Mouse (Mus musculus): ENCODE results near the gene Mmrn2. TPM values are rescaled to one million over a fixed set of nuclear protein-coding genes. Genes with fewer than 3 reads are reported as not detected.

Gene Mmrn2
- 9.2 and 10.7 TPM in 2 replicates for total RNA-seq (2014; rRNA removed)
- 3.0 and 3.4 TPM in 2 replicates for polyA plus RNA-seq (2012; rRNA removed)

- WGBS, result 74% methylated on average over 13 of the region's 13 CpGs
- no peak for TF ChIP-seq POLR2A (IDR thresholded peaks at IDR 0.05; ENCODE audit: extremely low read depth, insufficient read depth, low read length)
- TF ChIP-seq CTCF (IDR thresholded peaks at IDR 0.05; ENCODE audit: low read depth, low read length), result no peak
- peak within 1 kb of the TSS; percentile 38 for H3K27ac ChIP-seq (replicated peaks; ENCODE audit: insufficient read depth, low read depth, low read length)
- H3K27me3 ChIP-seq (ENCODE audit: control insufficient read depth, insufficient read depth, low read length), result no peaks in the 10 kb centered on the region
- no peaks in the 10 kb centered on the region for H3K4me1 ChIP-seq (ENCODE audit: control insufficient read depth, insufficient read depth, low read length)
- peak within 1 kb of the TSS; percentile 63 for H3K4me3 ChIP-seq (ENCODE audit: insufficient read depth, low read depth, low read length)
- no peaks in the 10 kb centered on the region for H3K36me3 ChIP-seq (ENCODE audit: control insufficient read depth, insufficient read depth, low read length)
- H3K9ac ChIP-seq (ENCODE audit: low read depth, low read length), result peak within 1 kb of the TSS; percentile 45
- no peak for DNase-seq (ENCODE audit: extremely low read depth, low read depth, low spot score)
- H3K79me2 ChIP-seq (ENCODE audit: control insufficient read depth, insufficient read depth, low read length), result no peaks in the 10 kb centered on the region
Measured at GRCm38 (mm10) chr14:34375415-34375904, at the start of gene Mmrn2. Gene Mmrn2 (plus strand): TSS chr14:34375465.

- Histone ChIP-seq H3K36me3 (ENCODE audit: control insufficient read depth, insufficient read depth, low read length) (peaks cover 74% of the 10 kb centered on the region), H3K27me3 (ENCODE audit: control insufficient read depth, insufficient read depth, low read length) (no peaks in the 10 kb centered on the region), H3K4me3 (ENCODE audit: insufficient read depth, low read depth, low read length) (no peak overlapping the region), H3K27ac (replicated peaks; ENCODE audit: insufficient read depth, low read depth, low read length) (no peak overlapping the region), H3K4me1 (ENCODE audit: control insufficient read depth, insufficient read depth, low read length) (no peaks in the 10 kb centered on the region; the same call in 1 of the 2 replicates), H3K9ac (ENCODE audit: low read depth, low read length) (no peak overlapping the region), H3K79me2 (ENCODE audit: control insufficient read depth, insufficient read depth, low read length) (no peaks in the 10 kb centered on the region; the same call in 1 of the 2 replicates)
- WGBS, result 64% methylated on average over 3 of the region's 3 CpGs
- TF ChIP-seq POLR2A (IDR thresholded peaks at IDR 0.05; ENCODE audit: extremely low read depth, insufficient read depth, low read length) (no peak), CTCF (IDR thresholded peaks at IDR 0.05; ENCODE audit: low read depth, low read length) (no peak)
- no peak for DNase-seq (ENCODE audit: extremely low read depth, low read depth, low spot score)
Measured at GRCm38 (mm10) chr14:34326606-34327005, 48.7 kb upstream of the Mmrn2 start.

- TF ChIP-seq POLR2A (IDR thresholded peaks at IDR 0.05; ENCODE audit: extremely low read depth, insufficient read depth, low read length) (no peak), CTCF (IDR thresholded peaks at IDR 0.05; ENCODE audit: low read depth, low read length) (no peak)
- H3K36me3 ChIP-seq (ENCODE audit: control insufficient read depth, insufficient read depth, low read length), result peaks cover 76% of the 10 kb centered on the region
- H3K4me1 ChIP-seq (ENCODE audit: control insufficient read depth, insufficient read depth, low read length), result no peaks in the 10 kb centered on the region; the same call in 1 of the 2 replicates
- no peak overlapping the region for H3K27ac ChIP-seq (replicated peaks; ENCODE audit: insufficient read depth, low read depth, low read length)
- H3K27me3 ChIP-seq (ENCODE audit: control insufficient read depth, insufficient read depth, low read length), result no peaks in the 10 kb centered on the region
- H3K9ac ChIP-seq (ENCODE audit: low read depth, low read length), result no peak overlapping the region
- 11% methylated on average over 1 of the region's 1 CpGs for WGBS
- H3K4me3 ChIP-seq (ENCODE audit: insufficient read depth, low read depth, low read length), result no peak overlapping the region
- no peaks in the 10 kb centered on the region; the same call in 1 of the 2 replicates for H3K79me2 ChIP-seq (ENCODE audit: control insufficient read depth, insufficient read depth, low read length)
- no peak for DNase-seq (ENCODE audit: extremely low read depth, low read depth, low spot score)
Measured at GRCm38 (mm10) chr14:34327618-34328017, 47.6 kb upstream of the Mmrn2 start.

- H3K4me1 ChIP-seq (ENCODE audit: control insufficient read depth, insufficient read depth, low read length), result no peaks in the 10 kb centered on the region; the same call in 1 of the 2 replicates
- H3K4me3 ChIP-seq (ENCODE audit: insufficient read depth, low read depth, low read length), result no peak overlapping the region
- no peak for DNase-seq (ENCODE audit: extremely low read depth, low read depth, low spot score)
- no peaks in the 10 kb centered on the region; the same call in 1 of the 2 replicates for H3K79me2 ChIP-seq (ENCODE audit: control insufficient read depth, insufficient read depth, low read length)
- 78% methylated on average over 9 of the region's 9 CpGs for WGBS
- peaks cover 80% of the 10 kb centered on the region for H3K36me3 ChIP-seq (ENCODE audit: control insufficient read depth, insufficient read depth, low read length)
- no peak overlapping the region for H3K27ac ChIP-seq (replicated peaks; ENCODE audit: insufficient read depth, low read depth, low read length)
- no peaks in the 10 kb centered on the region for H3K27me3 ChIP-seq (ENCODE audit: control insufficient read depth, insufficient read depth, low read length)
- H3K9ac ChIP-seq (ENCODE audit: low read depth, low read length), result no peak overlapping the region
- no peak for TF ChIP-seq CTCF (IDR thresholded peaks at IDR 0.05; ENCODE audit: low read depth, low read length)
- no peak for TF ChIP-seq POLR2A (IDR thresholded peaks at IDR 0.05; ENCODE audit: extremely low read depth, insufficient read depth, low read length)
Measured at GRCm38 (mm10) chr14:34330657-34331158, 44.6 kb upstream of the Mmrn2 start.

- DNase-seq (ENCODE audit: extremely low read depth, low read depth, low spot score), result no peak
- 57% methylated on average over 3 of the region's 3 CpGs for WGBS
Measured at GRCm38 (mm10) chr14:34331886-34332285, 43.4 kb upstream of the Mmrn2 start.

GRCm38 (mm10) chr14:34332476-34332875 is 42.8 kb upstream of the Mmrn2 start:
- WGBS, result 78% methylated on average over 5 of the region's 5 CpGs
- Histone ChIP-seq H3K27ac (replicated peaks; ENCODE audit: insufficient read depth, low read depth, low read length) (no peak overlapping the region), H3K79me2 (ENCODE audit: control insufficient read depth, insufficient read depth, low read length) (no peaks in the 10 kb centered on the region; the same call in 1 of the 2 replicates), H3K4me3 (ENCODE audit: insufficient read depth, low read depth, low read length) (no peak overlapping the region), H3K9ac (ENCODE audit: low read depth, low read length) (no peak overlapping the region), H3K27me3 (ENCODE audit: control insufficient read depth, insufficient read depth, low read length) (no peaks in the 10 kb centered on the region), H3K4me1 (ENCODE audit: control insufficient read depth, insufficient read depth, low read length) (no peaks in the 10 kb centered on the region), H3K36me3 (ENCODE audit: control insufficient read depth, insufficient read depth, low read length) (peaks cover 82% of the 10 kb centered on the region)
- no peak for TF ChIP-seq CTCF (IDR thresholded peaks at IDR 0.05; ENCODE audit: low read depth, low read length)
- no peak for TF ChIP-seq POLR2A (IDR thresholded peaks at IDR 0.05; ENCODE audit: extremely low read depth, insufficient read depth, low read length)
- DNase-seq (ENCODE audit: extremely low read depth, low read depth, low spot score), result no peak

More at GRCm38 (mm10) chr14:34331886-34332285, 43.4 kb upstream of the Mmrn2 start:
- Histone ChIP-seq H3K4me1 (ENCODE audit: control insufficient read depth, insufficient read depth, low read length) (no peaks in the 10 kb centered on the region), H3K27ac (replicated peaks; ENCODE audit: insufficient read depth, low read depth, low read length) (no peak overlapping the region), H3K79me2 (ENCODE audit: control insufficient read depth, insufficient read depth, low read length) (no peaks in the 10 kb centered on the region; the same call in 1 of the 2 replicates), H3K4me3 (ENCODE audit: insufficient read depth, low read depth, low read length) (no peak overlapping the region), H3K27me3 (ENCODE audit: control insufficient read depth, insufficient read depth, low read length) (no peaks in the 10 kb centered on the region), H3K9ac (ENCODE audit: low read depth, low read length) (no peak overlapping the region), H3K36me3 (ENCODE audit: control insufficient read depth, insufficient read depth, low read length) (peaks cover 81% of the 10 kb centered on the region)
- no peak for TF ChIP-seq POLR2A (IDR thresholded peaks at IDR 0.05; ENCODE audit: extremely low read depth, insufficient read depth, low read length)

All from liver, adult 2 months (tissue).